Mouse (Mus musculus) C3H10T1/2 (cell line): ENCODE measurements around the gene Pof1b. TPM values are rescaled to one million over a fixed set of nuclear protein-coding genes. Genes with fewer than 3 reads are reported as not detected.

Source experiments
- polyA plus RNA-seq, 2 experiments: library from polyadenylated mRNA; unstranded; fragments of >200 nt; fragmentation: generic; extraction: Trizol; gene quantifications; one replicate each; pipeline ENCODE4 v1.2.1; 2012; ENCODE audit warnings: missing spikeins in 2 of 2

The Pof1b gene
- polyA plus RNA-seq = not detected

DNA sequence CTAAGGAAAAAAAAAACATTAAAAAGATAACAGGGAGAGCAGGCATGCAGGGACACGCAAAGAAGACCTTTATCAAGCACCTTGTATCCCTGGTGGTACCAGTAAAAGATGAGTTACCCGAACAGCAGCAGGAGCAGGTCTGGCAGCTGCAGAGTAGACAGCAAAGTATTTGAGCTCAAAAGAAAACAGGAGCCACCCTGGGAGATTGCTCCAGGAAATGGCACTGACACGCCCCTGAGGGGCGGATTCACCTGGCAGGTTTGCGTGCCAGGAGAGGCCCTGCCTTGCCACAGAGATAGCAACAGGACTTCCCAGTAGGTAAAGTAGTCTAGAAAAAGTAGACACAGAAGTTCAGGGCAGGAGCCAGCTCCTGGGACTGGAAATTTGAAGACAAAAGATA, at the start of gene Pof1b:
Pof1b (minus strand) TSS at position 144 of the 400 bp plus-strand sequence.

DNA sequence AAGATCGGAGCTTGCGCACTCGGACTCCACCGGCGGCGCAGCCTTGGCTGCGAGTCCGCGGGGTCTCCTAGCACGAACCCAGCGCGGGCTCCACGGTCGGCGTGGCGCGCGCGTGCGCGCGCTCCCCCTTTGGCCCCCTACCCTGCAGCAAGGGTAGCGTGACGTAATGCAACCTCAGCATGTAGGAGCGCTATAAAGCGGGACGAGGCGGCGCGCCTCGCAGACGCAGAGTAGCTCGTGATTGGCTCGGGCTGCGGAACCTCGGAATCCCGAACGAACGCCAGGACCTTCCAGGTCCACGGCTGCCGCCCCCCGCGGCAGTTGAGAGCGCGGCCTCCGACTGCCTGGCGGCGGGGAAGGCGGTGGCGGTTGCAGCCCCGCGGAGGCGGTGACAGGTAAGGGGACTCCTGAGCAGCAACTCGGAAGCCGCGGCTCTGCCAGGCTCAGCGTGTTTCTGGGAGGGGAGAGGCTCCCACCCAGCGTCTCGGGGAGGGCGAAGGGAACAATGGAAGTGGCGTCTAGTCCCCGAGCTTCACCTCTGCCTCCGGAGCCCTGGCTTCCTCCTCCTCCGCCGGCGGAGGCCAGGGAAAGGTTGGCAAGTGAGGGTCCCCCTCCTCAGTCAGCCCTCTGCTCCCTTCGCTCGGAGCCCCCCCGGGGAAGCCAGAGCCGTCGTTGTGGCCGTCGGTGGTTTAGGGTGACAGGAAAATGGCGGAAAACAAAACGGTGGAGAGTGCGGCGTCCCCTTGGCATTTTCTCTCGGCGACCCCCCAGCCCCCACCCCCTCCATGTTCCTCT, 97.7 kb downstream of the Pof1b start, which contains the start of gene Zfp711:
Zfp711 (plus strand) TSS at position 16 of the 795 bp plus-strand sequence.

Other genes with a start within 250 kb of the Pof1b start
- gene 2010106E10Rik, start 203.4 kb downstream of the Pof1b start, polyA plus RNA-seq = not detected
- gene Zfp711, start 98.1 kb downstream of the Pof1b start, polyA plus RNA-seq = not detected